Comparison of ENCODE assay signal across 1 mouse cellular context in genomic region chr17:56183658-56184103, GRCm38 (mm10).
TF ChIP-seq lines count a peak whose summit lies in the region.

TSS of gene Mydgf (minus strand) at chr17:56183920.

TF ChIP-seq in CH12.LX, 34 proteins besides CTCF, POLR2A, EP300 and RAD21 (continued from another document):
- no peak for TF ChIP-seq PAX5 (IDR thresholded peaks at IDR 0.05; ENCODE audit: low read length)
- TF ChIP-seq RCOR1 (conservative IDR thresholded peaks at IDR 0.05; ENCODE audit: low read depth, low read length) = 0 out of 2 replicates have a peak, but pooled peaks have one; percentile 18
- TF ChIP-seq ZMIZ1 (IDR thresholded peaks at IDR 0.05; ENCODE audit: low read depth, low read length) = peak; percentile 92
- no peak; the same call in 1 of the 2 replicates for TF ChIP-seq ETS1 (conservative IDR thresholded peaks at IDR 0.05; ENCODE audit: low read depth, low read length)
- 0 out of 2 replicates have a peak, but pooled peaks have one; percentile 20 for TF ChIP-seq TBP (conservative IDR thresholded peaks at IDR 0.05; ENCODE audit: low read depth, low read length)
- TF ChIP-seq NELFE (IDR thresholded peaks at IDR 0.05; ENCODE audit: low read depth, low read length) = peak; percentile 95
- peak; percentile 83 for TF ChIP-seq ELF1 (IDR thresholded peaks at IDR 0.05; ENCODE audit: low read depth, low read length)
- no peak for TF ChIP-seq JUND (conservative IDR thresholded peaks at IDR 0.05; ENCODE audit: low read depth, low read length)
- peak; percentile 93 for TF ChIP-seq BHLHE40 (IDR thresholded peaks at IDR 0.05; ENCODE audit: low read depth, low read length)
- TF ChIP-seq ZC3H11A (IDR thresholded peaks at IDR 0.05; ENCODE audit: low read depth, low read length) = no peak
- TF ChIP-seq USF1 (IDR thresholded peaks at IDR 0.05; ENCODE audit: low read depth, low read length) = peak; percentile 96
- TF ChIP-seq NRF1 (IDR thresholded peaks at IDR 0.05; ENCODE audit: low read depth, low read length) = peak; percentile 97
TF ChIP-seq in CH12.LX: peak in this region for 23.
